Comparison of ENCODE assay signal across 9 mouse cellular contexts in the genomic region with DNA sequence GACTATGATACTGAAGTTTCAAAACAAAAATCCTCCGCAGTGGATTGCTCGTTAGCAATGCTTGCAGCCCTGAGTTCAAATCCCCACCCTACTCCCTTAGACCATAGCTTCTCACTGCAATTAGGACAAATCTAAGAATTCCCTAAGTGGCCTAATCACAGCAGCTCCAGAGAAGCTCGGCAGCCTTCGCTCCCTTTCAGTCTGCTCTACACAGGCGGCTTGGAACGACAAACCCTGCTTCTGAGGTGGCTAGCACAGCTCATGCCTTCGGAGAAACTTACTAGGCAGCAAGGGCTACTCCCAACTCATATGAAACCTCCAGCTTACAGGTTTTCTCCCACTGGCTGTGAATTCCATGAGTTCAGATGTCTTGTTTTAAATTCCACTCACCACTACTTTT. TPM values are rescaled to one million over a fixed set of nuclear protein-coding genes. Genes with fewer than 3 reads are reported as not detected.
A peak's percentile ranks its signal among the peaks of the same experiment; 100 is the strongest.
DNase-seq lines count a peak whose midpoint lies in the region; ATAC-seq and TF ChIP-seq lines count a peak whose summit lies in the region.
"Had no signal": no experiment of that assay in that cellular context is flagged by ENCODE, and none has a peak within 500 bp of the region (broad histone marks: within the 10 kb centered on the region; RNA-seq: fewer than 3 reads in every experiment).

No protein-coding gene starts in this region.

- no peak for ATAC-seq in intestine, embryonic 14.5 days (replicated peaks; ENCODE audit: low FRiP score, low TSS enrichment, low read depth)
- no peak for ATAC-seq in intestine, postnatal 0 days
- ATAC-seq in limb, embryonic 14.5 days (ENCODE audit: low FRiP score, low read depth) = no peak

- 0 out of 2 replicates have a peak overlapping the region, but pooled peaks have one; percentile 16 for H3K27ac ChIP-seq in intestine, embryonic 14.5 days (ENCODE audit: low read depth)
- H3K27ac ChIP-seq in intestine, postnatal 0 days (ENCODE audit: low read depth, low read length) = no peak overlapping the region
- peak overlapping the region; percentile 63 for H3K27ac ChIP-seq in testis, adult 2 months (ENCODE audit: control insufficient read depth, insufficient read depth, low read depth, low read length)
- H3K27ac ChIP-seq in limb, embryonic 14.5 days (replicated peaks; ENCODE audit: low read depth, low read length) = no peak overlapping the region

- no peak for DNase-seq in intestine, embryonic 14.5 days (ENCODE audit: low spot score)
- DNase-seq in testis, postnatal 14 days (ENCODE audit: low spot score) = no peak
- no peak for DNase-seq in limb, embryonic 14.5 days (ENCODE audit: low spot score)
- no peak for DNase-seq in right cerebral cortex, postnatal 36 days (ENCODE audit: low spot score in 2 of 2)
- DNase-seq in urinary bladder, postnatal 14 days (ENCODE audit: low spot score) = no peak
- DNase-seq: right cerebral cortex, postnatal 14 days had no signal

- peaks cover 32% of the 10 kb centered on the region for H3K4me1 ChIP-seq in intestine, embryonic 14.5 days (replicated peaks; ENCODE audit: control insufficient read depth, insufficient read depth, low read length)
- H3K4me1 ChIP-seq in intestine, postnatal 0 days (replicated peaks; ENCODE audit: control insufficient read depth, insufficient read depth, low read length) = 0 out of 2 replicates have a peak, but pooled peaks cover 4% of the 10 kb centered on the region
- peaks cover 25% of the 10 kb centered on the region for H3K4me1 ChIP-seq in testis, adult 2 months (ENCODE audit: control insufficient read depth, insufficient read depth, low read length)
- H3K4me1 ChIP-seq in limb, embryonic 14.5 days (ENCODE audit: control insufficient read depth, insufficient read depth, low read length) = peaks cover 20% of the 10 kb centered on the region

- no peak overlapping the region for H3K4me3 ChIP-seq in intestine, embryonic 14.5 days (ENCODE audit: low read depth, low read length)
- no peak overlapping the region for H3K4me3 ChIP-seq in intestine, postnatal 0 days (ENCODE audit: low read depth, low read length)
- no peak overlapping the region for H3K4me3 ChIP-seq in testis, adult 2 months (ENCODE audit: control insufficient read depth, low read depth, low read length)
- H3K4me3 ChIP-seq in limb, embryonic 14.5 days (replicated peaks; ENCODE audit: low read length) = no peak overlapping the region

- peak; percentile 25; the same call in 1 of the 2 replicates for TF ChIP-seq POLR2A in testis, adult 2 months (IDR thresholded peaks at IDR 0.05; ENCODE audit: control insufficient read depth, low read depth, low read length)
- TF ChIP-seq POLR2A in limb, embryonic 14.5 days (IDR thresholded peaks at IDR 0.05; ENCODE audit: borderline replicate concordance, extremely low read depth, insufficient read depth, insufficient read length) = 0 out of 2 replicates have a peak, but pooled peaks have one; percentile 15

- H3K9ac ChIP-seq in intestine, embryonic 14.5 days (ENCODE audit: low read length) = no peak overlapping the region
- no peak overlapping the region for H3K9ac ChIP-seq in intestine, postnatal 0 days (ENCODE audit: low read depth, low read length)
- peak overlapping the region; percentile 40; the same call in 1 of the 2 replicates for H3K9ac ChIP-seq in limb, embryonic 14.5 days (ENCODE audit: low read depth, low read length, severe bottlenecking)

- H3K27me3 ChIP-seq in intestine, embryonic 14.5 days (replicated peaks; ENCODE audit: control insufficient read depth, insufficient read depth, low read length) = no peaks in the 10 kb centered on the region
- no peaks in the 10 kb centered on the region for H3K27me3 ChIP-seq in intestine, postnatal 0 days (replicated peaks; ENCODE audit: control insufficient read depth, insufficient read depth, low read length)
- no peaks in the 10 kb centered on the region for H3K27me3 ChIP-seq in testis, adult 2 months (ENCODE audit: control insufficient read depth, insufficient read depth, low read length)
- no peaks in the 10 kb centered on the region for H3K27me3 ChIP-seq in limb, embryonic 14.5 days (ENCODE audit: control insufficient read depth, insufficient read depth, low read length)

- H3K4me2 ChIP-seq in intestine, embryonic 14.5 days (ENCODE audit: low read length) = no peak overlapping the region
- no peak overlapping the region for H3K4me2 ChIP-seq in intestine, postnatal 0 days (replicated peaks; ENCODE audit: low read depth)
- peak overlapping the region; percentile 62; the same call in 1 of the 2 replicates for H3K4me2 ChIP-seq in limb, embryonic 14.5 days (replicated peaks; ENCODE audit: low read depth, low read length, severe bottlenecking)

- H3K9me3 ChIP-seq in intestine, embryonic 14.5 days (ENCODE audit: control insufficient read depth, low read length) = no peaks in the 10 kb centered on the region
- no peaks in the 10 kb centered on the region for H3K9me3 ChIP-seq in intestine, postnatal 0 days (ENCODE audit: control insufficient read depth)
- no peaks in the 10 kb centered on the region for H3K9me3 ChIP-seq in limb, embryonic 14.5 days (ENCODE audit: control insufficient read depth, low read length)

- no peaks in the 10 kb centered on the region for H3K36me3 ChIP-seq in intestine, embryonic 14.5 days (ENCODE audit: control insufficient read depth, insufficient read depth, low read length)
- H3K36me3 ChIP-seq in intestine, postnatal 0 days (ENCODE audit: control insufficient read depth, insufficient read depth) = no peaks in the 10 kb centered on the region
- no peaks in the 10 kb centered on the region for H3K36me3 ChIP-seq in testis, adult 2 months (ENCODE audit: control insufficient read depth, insufficient read depth, low read length)
- peaks cover 9% of the 10 kb centered on the region; the same call in 1 of the 2 replicates for H3K36me3 ChIP-seq in limb, embryonic 14.5 days (ENCODE audit: control insufficient read depth, insufficient read depth, low read length)

- WGBS in intestine, embryonic 14.5 days = 87% methylated on average over 7 of the region's 7 CpGs
- WGBS in intestine, postnatal 0 days = 83% methylated on average over 7 of the region's 7 CpGs
- WGBS in limb, embryonic 14.5 days = 85% methylated on average over 7 of the region's 7 CpGs

- no peak for TF ChIP-seq CTCF in intestine, postnatal 0 days (IDR thresholded peaks at IDR 0.05; ENCODE audit: low read depth)
- TF ChIP-seq CTCF in testis, adult 2 months (IDR thresholded peaks at IDR 0.05; ENCODE audit: control insufficient read depth, insufficient read depth, insufficient replicate concordance, low read depth, low read length) = no peak

RNA-seq across cellular contexts. Expression of gene Bicral, which starts 4.2 kb away (rescaled TPM):
- 5.5 and 6.6 TPM in 2 replicates for polyA plus RNA-seq in intestine, embryonic 14.5 days (2014; fragmentation: Nextera tagmentation; extraction: Ambion mirVana)
- 2.2 and 2.6 TPM in 2 replicates for polyA plus RNA-seq in intestine, postnatal 0 days (2015; fragmentation: Nextera tagmentation; extraction: Ambion mirVana)
- polyA plus RNA-seq in testis, adult 2 months (2012; rRNA removed) = 11.0 and 13.2 TPM in 2 replicates
- polyA plus RNA-seq in limb, embryonic 14.5 days (2012; rRNA removed) = 17.2 and 17.7 TPM in 2 replicates
- polyA plus RNA-seq in limb, embryonic 14.5 days (2014; fragmentation: Nextera tagmentation; extraction: Ambion mirVana) = 5.4 and 8.2 TPM in 2 replicates

RNA-seq across cellular contexts. Expression of gene Tbcc, which starts 36.4 kb away (rescaled TPM):
- 50.5 and 54.8 TPM in 2 replicates for polyA plus RNA-seq in intestine, embryonic 14.5 days (2014; fragmentation: Nextera tagmentation; extraction: Ambion mirVana)
- polyA plus RNA-seq in intestine, postnatal 0 days (2015; fragmentation: Nextera tagmentation; extraction: Ambion mirVana) = 40.1 and 40.2 TPM in 2 replicates
- polyA plus RNA-seq in testis, adult 2 months (2012; rRNA removed) = 54.5 and 61.3 TPM in 2 replicates
- 27.8 and 28.9 TPM in 2 replicates for polyA plus RNA-seq in limb, embryonic 14.5 days (2012; rRNA removed)
- polyA plus RNA-seq in limb, embryonic 14.5 days (2014; fragmentation: Nextera tagmentation; extraction: Ambion mirVana) = 63.3 and 66.5 TPM in 2 replicates

RNA-seq across cellular contexts. Expression of gene Prph2, which starts 56.2 kb away (rescaled TPM):
- not detected in 2 replicates for polyA plus RNA-seq in intestine, embryonic 14.5 days (2014; fragmentation: Nextera tagmentation; extraction: Ambion mirVana)
- polyA plus RNA-seq in intestine, postnatal 0 days (2015; fragmentation: Nextera tagmentation; extraction: Ambion mirVana) = not detected in 2 replicates
- 2.0 and 2.9 TPM in 2 replicates for polyA plus RNA-seq in testis, adult 2 months (2012; rRNA removed)
- not detected in 2 replicates for polyA plus RNA-seq in limb, embryonic 14.5 days (2012; rRNA removed)
- 0.07 TPM in 1 of 2 replicates, not detected in the other for polyA plus RNA-seq in limb, embryonic 14.5 days (2014; fragmentation: Nextera tagmentation; extraction: Ambion mirVana)
- polyA plus RNA-seq: urinary bladder, adult 2 months had no signal

Comparison
In these comparisons a context has a peak if more than half of its experiments do, and no peak if none do; other contexts are left out.
1. H3K27ac ChIP-seq: peak in intestine, embryonic 14.5 days (single experiment) and testis, adult 2 months (single experiment); none in intestine, postnatal 0 days (single experiment) and limb, embryonic 14.5 days (single experiment).